Mouse (Mus musculus) ES-Bruce4 (cell line): ENCODE data around the gene Cyth3.

ENCODE experiments used
- CTCF ChIP-seq: IDR thresholded peaks from one replicate; pipeline ENCODE4 v1.8.1; 2011; ENCODE audit warnings: low read depth, low read length
- EP300 ChIP-seq: IDR thresholded peaks from 2 replicates; pipeline ENCODE4 v1.6.1; 2011; ENCODE audit warnings: low read depth, low read length; ENCODE audit not compliant: insufficient read depth
- POLR2A ChIP-seq: IDR thresholded peaks from one replicate; pipeline ENCODE4 v1.8.1; 2011; ENCODE audit warnings: low read length; ENCODE audit not compliant: insufficient read depth

DNA sequence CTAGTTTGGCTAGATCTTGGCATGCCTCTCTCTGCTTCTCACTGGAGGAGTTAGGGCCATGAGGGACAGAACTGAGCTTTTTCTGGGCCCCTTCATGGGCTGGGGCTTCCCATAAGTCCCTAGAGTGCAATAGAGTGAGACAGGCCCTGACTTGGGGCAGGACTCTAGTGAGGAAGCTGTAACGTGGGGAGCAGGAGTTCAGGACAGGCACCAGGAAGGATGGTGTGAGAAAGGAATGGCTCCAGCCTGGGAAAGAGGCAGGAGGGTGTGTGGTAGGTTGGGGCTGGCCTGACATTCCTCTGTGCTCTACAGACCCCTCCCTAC is 83.4 kb downstream of the Cyth3 start:
- TF ChIP-seq EP300 (no peak), CTCF (no peak), POLR2A (no peak)
